Comparison of ENCODE assay signal across 8 mouse cellular contexts in genomic region chr3:108061420-108061819, GRCm38 (mm10). TPM values are rescaled to one million over a fixed set of nuclear protein-coding genes. Genes with fewer than 3 reads are reported as not detected.
DNase-seq lines count a peak whose midpoint lies in the region; ATAC-seq lines count a peak whose summit lies in the region.

No protein-coding gene starts in this region.

- H3K4me2 ChIP-seq in stomach, embryonic 15.5 days: peak overlapping the region; percentile 39

- WGBS in heart, embryonic 10.5 days: 24% methylated on average over 7 of the region's 7 CpGs
- 14% methylated on average over 7 of the region's 7 CpGs for WGBS in stomach, embryonic 15.5 days

- no peaks in the 10 kb centered on the region for H3K36me3 ChIP-seq in heart, embryonic 10.5 days
- no peaks in the 10 kb centered on the region for H3K36me3 ChIP-seq in stomach, embryonic 15.5 days

- H3K4me3 ChIP-seq in heart, embryonic 10.5 days: peak overlapping the region; percentile 28; the same call in 1 of the 2 replicates
- no peak overlapping the region for H3K4me3 ChIP-seq in stomach, embryonic 15.5 days (replicated peaks)

- no peak overlapping the region for H3K9ac ChIP-seq in stomach, embryonic 15.5 days

- H3K27me3 ChIP-seq in heart, embryonic 10.5 days (ENCODE audit: insufficient read depth, poor library complexity, severe bottlenecking): peaks cover 5% of the 10 kb centered on the region; the same call in 1 of the 2 replicates
- H3K27me3 ChIP-seq in stomach, embryonic 15.5 days (replicated peaks): no peaks in the 10 kb centered on the region

- H3K9me3 ChIP-seq in heart, embryonic 10.5 days: no peaks in the 10 kb centered on the region
- no peaks in the 10 kb centered on the region for H3K9me3 ChIP-seq in stomach, embryonic 15.5 days

- peak; percentile 63 for DNase-seq in cerebellum, adult 9-10 months
- peak; percentile 82 for DNase-seq in CD4-positive, CD25-positive, alpha-beta regulatory T cell, adult 2 months (ENCODE audit: low read depth, low spot score)
- DNase-seq in cerebellum, postnatal 10 days: peak; percentile 72 to 82
- DNase-seq in heart, embryonic 10.5 days (ENCODE audit: low spot score): no peak
- DNase-seq in kidney, postnatal 10 days: peak; percentile 73
- DNase-seq in lung, postnatal 25 days (ENCODE audit: low spot score): peak; percentile 61

- peaks cover 6% of the 10 kb centered on the region; the same call in 1 of the 2 replicates for H3K4me1 ChIP-seq in heart, embryonic 10.5 days
- H3K4me1 ChIP-seq in stomach, embryonic 15.5 days: no peaks in the 10 kb centered on the region

- no peak for ATAC-seq in cerebellum, adult (ENCODE audit: insufficient number of reproducible peaks, low FRiP score, low TSS enrichment)
- ATAC-seq in stomach, embryonic 15.5 days (ENCODE audit: insufficient read depth, low FRiP score, low read depth): 0 out of 2 replicates have a peak, but pooled peaks have one; percentile 4

- no peak overlapping the region for H3K27ac ChIP-seq in heart, embryonic 10.5 days
- H3K27ac ChIP-seq in stomach, embryonic 15.5 days: peak overlapping the region; percentile 52; the same call in 1 of the 2 replicates

RNA-seq across cellular contexts. Expression of gene Gstm4, which starts 16.7 kb away (rescaled TPM):
- polyA plus RNA-seq in heart, embryonic 10.5 days (2016; fragmentation: Nextera tagmentation; extraction: Ambion mirVana): 16.9 and 21.1 TPM in 2 replicates
- polyA plus RNA-seq in stomach, embryonic 15.5 days (2015; fragmentation: Nextera tagmentation; extraction: Ambion mirVana): 23.0 and 28.8 TPM in 2 replicates

RNA-seq across cellular contexts. Expression of gene Ampd2, which starts 25.0 kb away (rescaled TPM):
- 57.5 and 62.8 TPM in 2 replicates for polyA plus RNA-seq in heart, embryonic 10.5 days (2016; fragmentation: Nextera tagmentation; extraction: Ambion mirVana)
- polyA plus RNA-seq in stomach, embryonic 15.5 days (2015; fragmentation: Nextera tagmentation; extraction: Ambion mirVana): 49.0 and 56.1 TPM in 2 replicates

RNA-seq across cellular contexts. Expression of gene Gnat2, which starts 31.2 kb away (rescaled TPM):
- 1.1 and 1.9 TPM in 2 replicates for polyA plus RNA-seq in heart, embryonic 10.5 days (2016; fragmentation: Nextera tagmentation; extraction: Ambion mirVana)
- polyA plus RNA-seq in stomach, embryonic 15.5 days (2015; fragmentation: Nextera tagmentation; extraction: Ambion mirVana): 1.8 and 2.5 TPM in 2 replicates

RNA-seq across cellular contexts. Expression of gene Gstm1, which starts 43.6 kb away (rescaled TPM):
- polyA plus RNA-seq in heart, embryonic 10.5 days (2016; fragmentation: Nextera tagmentation; extraction: Ambion mirVana): 30.1 and 62.2 TPM in 2 replicates
- polyA plus RNA-seq in stomach, embryonic 15.5 days (2015; fragmentation: Nextera tagmentation; extraction: Ambion mirVana): 546 and 570 TPM in 2 replicates
